Mouse (Mus musculus) neural tube, embryonic 11.5 days (tissue): Measurements from ENCODE around the gene Ccdc120. TPM values are rescaled to one million over a fixed set of nuclear protein-coding genes. Genes with fewer than 3 reads are reported as not detected.

Source experiments
- ATAC-seq: fragments of 200-750 bp; cut with Nextera tagmentation; 2 replicates; pipeline ENCODE4 v1.8.0; 2017; ENCODE audit warnings: moderate number of reproducible peaks, mild to moderate bottlenecking, moderate TSS enrichment, moderate library complexity; ENCODE audit not compliant: insufficient read depth, low FRiP score, low TSS enrichment
- DNase-seq: peaks from one replicate; pipeline ENCODE4 v3.0.0-alpha.2; 2015; ENCODE audit warnings: low spot score
- H3K27ac ChIP-seq: fragments of 300-500 bp; sonication (generic); 2 replicates; pipeline ENCODE4 v1.5.1; 2014; ENCODE audit warnings: low read depth, mild to moderate bottlenecking, low read length
- H3K27me3 ChIP-seq: fragments of 300-500 bp; sonication (generic); 2 replicates; pipeline ENCODE4 v1.6.1; 2014; ENCODE audit warnings: mild to moderate bottlenecking, low read length, mixed read lengths; ENCODE audit not compliant: control insufficient read depth, insufficient read depth
- H3K36me3 ChIP-seq: fragments of 300-500 bp; sonication (generic); 2 replicates; pipeline ENCODE4 v1.6.1; 2014; ENCODE audit warnings: mild to moderate bottlenecking, low read length, moderate library complexity, mixed read lengths; ENCODE audit not compliant: control insufficient read depth, insufficient read depth
- H3K4me1 ChIP-seq: fragments of 300-500 bp; sonication (generic); 2 replicates; pipeline ENCODE4 v1.6.1; 2014; ENCODE audit warnings: low read length, mixed read lengths; ENCODE audit not compliant: control insufficient read depth, insufficient read depth
- H3K4me2 ChIP-seq: fragments of 300-500 bp; sonication (generic); 2 replicates; pipeline ENCODE4 v1.6.1; 2014; ENCODE audit warnings: low read depth, mild to moderate bottlenecking, moderate library complexity
- H3K4me3 ChIP-seq: fragments of 300-500 bp; sonication (generic); 2 replicates; pipeline ENCODE4 v1.5.1; 2014; ENCODE audit warnings: low read depth, low read length
- H3K9ac ChIP-seq: fragments of 300-500 bp; sonication (generic); 2 replicates; pipeline ENCODE4 v1.6.1; 2014; ENCODE audit warnings: mild to moderate bottlenecking, low read length
- H3K9me3 ChIP-seq: fragments of 300-500 bp; sonication (generic); 2 replicates; pipeline ENCODE4 v1.6.1; 2016; ENCODE audit warnings: low read length; ENCODE audit not compliant: control insufficient read depth
- WGBS: fragments of 180-500 bp; shearing (Covaris S2); extraction: QIAGEN DNeasy Blood & Tissue Kit; methylation state at CpG from one replicate; pipeline ENCODE4 v1.1.7; 2014; 5-methylcytosine and 5-hydroxymethylcytosine counted together
- polyA plus RNA-seq: library from polyadenylated mRNA; unstranded; fragments of >200 nt; fragmentation: Nextera tagmentation; extraction: Ambion mirVana; gene quantifications from 2 replicates; pipeline ENCODE4 v1.2.1, GENCODE M21; 2014

Ccdc120 gene
- polyA plus RNA-seq, 1 experiment from 2014 or later = 31.8 TPM

DNA sequence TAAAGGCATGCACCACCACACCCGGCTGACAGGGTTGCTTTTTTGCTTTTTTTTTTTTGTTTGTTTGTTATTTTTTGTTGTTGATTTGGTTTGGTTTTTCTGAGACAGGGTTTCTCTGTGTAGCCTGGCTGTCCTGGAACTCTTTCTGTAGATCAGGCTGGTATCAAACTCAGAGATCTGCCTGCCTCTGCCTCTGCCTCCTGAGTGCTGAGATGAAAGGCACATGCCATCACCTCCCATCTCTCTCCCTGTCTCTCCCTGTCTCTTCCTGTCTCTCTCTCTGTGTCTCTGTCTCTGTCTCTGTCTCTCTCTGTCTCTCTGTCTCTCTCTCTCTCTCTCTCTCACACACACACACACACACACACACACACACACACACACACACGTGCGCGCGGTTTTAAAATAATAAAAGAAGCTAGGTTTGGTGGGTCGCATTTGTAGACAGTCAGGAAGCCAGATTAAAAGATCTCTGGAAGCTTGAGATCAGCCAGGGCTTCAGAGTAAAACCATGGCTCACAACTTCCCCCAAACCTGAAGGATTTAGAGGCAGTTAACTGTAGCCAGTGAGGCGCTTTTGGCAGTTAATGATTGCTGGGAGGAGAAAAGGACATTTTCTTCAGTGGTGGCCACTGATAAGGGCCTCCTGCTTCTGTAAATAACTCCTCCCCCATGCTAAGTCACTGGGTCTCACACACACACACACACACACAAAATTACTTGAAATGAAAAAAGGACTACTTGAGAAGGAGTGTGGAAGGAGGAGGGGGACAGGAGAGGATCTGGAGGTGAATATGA, 27.9 kb upstream of the Ccdc120 start:
- Histone ChIP-seq H3K9ac (no peak overlapping the region), H3K36me3 (no peaks in the 10 kb centered on the region), H3K4me3 (no peak overlapping the region), H3K4me1 (no peaks in the 10 kb centered on the region), H3K9me3 (no peaks in the 10 kb centered on the region), H3K27me3 (no peaks in the 10 kb centered on the region), H3K27ac (no peak overlapping the region), H3K4me2 (no peak overlapping the region)
- no peak for DNase-seq
- no peak for ATAC-seq
- 71% methylated on average over 7 of the region's 7 CpGs for WGBS

DNA sequence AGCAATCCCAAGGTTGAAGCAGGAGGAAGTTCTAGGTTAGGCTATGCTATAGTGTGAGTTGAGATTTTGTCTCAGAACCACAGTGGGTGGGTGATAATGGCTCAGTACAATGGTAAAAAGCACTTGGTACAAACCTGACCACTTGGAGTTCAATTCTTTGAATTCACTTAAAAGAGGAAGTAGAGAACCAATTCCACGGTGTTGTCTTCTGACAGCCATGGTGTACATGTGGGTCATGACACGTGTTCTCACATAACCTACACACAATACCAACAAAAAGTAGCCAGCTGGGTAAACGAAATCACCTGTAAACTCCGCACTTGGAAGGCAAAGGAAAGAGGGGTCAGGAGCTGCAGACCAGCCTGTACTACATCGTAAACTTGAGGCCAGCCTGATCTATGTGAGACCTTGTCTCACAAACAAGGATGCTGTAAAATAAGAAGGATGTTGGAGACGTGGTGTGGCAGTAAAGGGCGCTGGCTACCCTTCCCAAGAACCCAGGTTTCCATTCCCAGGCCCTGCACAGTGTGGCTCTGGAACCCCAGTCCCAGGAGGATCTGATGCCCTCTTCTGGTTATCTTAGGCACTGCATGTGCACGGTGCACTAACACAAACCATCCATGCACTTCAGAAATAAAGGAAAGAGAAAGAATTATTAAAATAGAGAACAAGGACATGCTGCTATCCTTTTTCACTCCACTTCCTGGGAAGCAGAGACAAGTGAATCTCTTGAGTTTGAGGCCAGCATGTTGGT, 25.8 kb upstream of the Ccdc120 start:
- Histone ChIP-seq H3K9me3 (no peaks in the 10 kb centered on the region), H3K4me1 (no peaks in the 10 kb centered on the region), H3K4me2 (no peak overlapping the region), H3K4me3 (no peak overlapping the region), H3K9ac (no peak overlapping the region), H3K36me3 (no peaks in the 10 kb centered on the region), H3K27me3 (no peaks in the 10 kb centered on the region), H3K27ac (no peak overlapping the region)
- peak; percentile 47 for DNase-seq
- 0 out of 2 replicates have a peak, but pooled peaks have one; percentile 58 for ATAC-seq
- WGBS = 49% methylated on average over 8 of the region's 8 CpGs

DNA sequence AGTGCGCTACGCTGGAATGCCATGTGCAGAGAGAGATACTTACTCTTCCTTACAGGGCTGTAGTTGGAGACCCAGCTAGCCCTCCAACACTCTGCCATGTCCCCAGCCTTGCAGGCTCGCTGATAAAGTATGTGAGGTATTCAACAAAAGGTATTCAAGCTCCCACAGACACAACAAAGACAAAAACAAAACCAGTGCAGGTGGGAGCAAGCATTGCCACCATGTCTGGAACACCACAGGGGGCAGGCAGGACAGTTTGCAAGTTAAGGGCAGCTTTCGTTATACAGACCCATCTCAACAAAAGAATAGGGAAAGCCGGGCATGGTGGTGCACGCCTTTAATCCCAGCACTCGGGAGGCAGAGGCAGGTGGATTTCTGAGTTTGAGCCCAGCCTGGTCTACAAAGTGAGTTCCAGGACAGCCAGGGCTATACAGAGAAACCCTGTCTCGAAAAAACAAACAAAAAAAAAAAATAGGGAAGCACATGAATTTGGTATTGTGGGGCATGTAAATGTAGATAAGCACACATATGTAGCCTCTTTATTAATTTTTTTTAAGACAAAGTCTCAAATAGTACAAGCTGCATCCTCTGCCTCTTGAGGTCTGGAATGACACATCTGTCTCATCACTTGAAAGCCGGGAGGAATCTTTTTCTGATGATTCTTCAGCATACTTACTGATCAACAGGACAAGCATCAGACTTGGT, 24.9 kb upstream of the Ccdc120 start:
- ATAC-seq = no peak
- Histone ChIP-seq H3K27ac (no peak overlapping the region), H3K4me2 (no peak overlapping the region), H3K4me1 (no peaks in the 10 kb centered on the region), H3K27me3 (no peaks in the 10 kb centered on the region), H3K36me3 (no peaks in the 10 kb centered on the region), H3K4me3 (no peak overlapping the region), H3K9ac (no peak overlapping the region), H3K9me3 (no peaks in the 10 kb centered on the region)
- no peak for DNase-seq
- 80% methylated on average over 9 of the region's 9 CpGs for WGBS

DNA sequence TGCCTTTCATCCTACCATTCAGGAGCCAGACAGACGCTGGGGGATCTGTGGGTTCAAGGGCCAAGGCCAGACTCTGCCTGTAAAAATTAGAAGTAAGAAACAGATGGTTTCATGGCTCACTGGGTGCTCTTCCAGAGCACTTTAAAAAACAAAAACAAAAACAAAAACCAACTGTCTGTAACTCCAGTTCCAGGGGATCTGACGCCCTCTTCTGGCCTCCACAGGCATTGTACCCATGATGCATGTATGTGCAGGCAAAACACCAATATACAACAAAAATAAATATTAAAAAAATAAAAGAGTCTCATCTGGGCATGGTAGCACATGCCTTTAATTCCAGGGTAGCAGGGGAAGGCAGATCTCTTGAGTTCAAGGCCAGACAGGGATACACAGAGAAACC, 22.1 kb upstream of the Ccdc120 start:
- no peak for ATAC-seq
- H3K4me3 ChIP-seq = no peak overlapping the region
- H3K27ac ChIP-seq = no peak overlapping the region

DNA sequence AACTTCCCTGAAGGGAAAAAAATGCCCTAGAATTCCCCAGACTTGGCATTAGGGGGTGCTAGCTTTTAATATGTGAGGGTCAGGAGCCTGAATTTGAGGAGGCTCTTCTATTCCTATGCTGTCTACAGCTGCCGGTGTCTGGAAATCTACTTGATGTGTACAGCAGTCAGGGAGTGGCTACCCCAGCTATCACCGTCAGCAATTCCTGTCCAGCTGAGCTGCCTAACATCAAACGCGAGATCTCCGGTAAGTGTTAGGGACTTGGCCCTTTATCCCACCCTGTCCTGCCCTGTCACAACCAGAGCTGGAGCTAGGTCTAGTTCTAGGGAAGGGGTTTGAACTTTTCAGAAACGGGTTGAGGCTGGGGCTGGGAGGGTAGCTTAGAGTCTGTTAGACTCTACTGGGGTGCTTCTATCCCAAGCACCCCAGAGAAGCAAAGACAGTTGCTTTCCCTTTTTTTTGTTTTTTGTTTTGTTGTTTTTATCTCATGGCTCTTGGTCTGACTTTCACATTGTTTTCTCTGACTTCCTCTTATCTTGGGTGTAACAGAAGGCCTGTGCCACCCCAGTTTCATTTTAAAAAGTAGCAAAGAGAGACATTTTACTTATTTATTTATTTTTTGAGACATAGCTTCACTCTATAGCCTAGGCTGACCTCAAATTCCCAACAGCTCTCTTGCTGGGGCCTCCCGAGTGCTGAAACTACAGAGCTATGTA, 18.8 kb upstream of the Ccdc120 start:
- no peak overlapping the region for H3K4me3 ChIP-seq
- no peak overlapping the region for H3K4me2 ChIP-seq
- DNase-seq = no peak
- 89% methylated on average over 7 of the region's 7 CpGs for WGBS
- H3K9ac ChIP-seq = no peak overlapping the region
- no peak for ATAC-seq
- 0 out of 2 replicates have a peak, but pooled peaks cover 3% of the 10 kb centered on the region for H3K36me3 ChIP-seq
- H3K9me3 ChIP-seq = no peaks in the 10 kb centered on the region
- no peaks in the 10 kb centered on the region for H3K4me1 ChIP-seq
- no peaks in the 10 kb centered on the region for H3K27me3 ChIP-seq
- no peak overlapping the region for H3K27ac ChIP-seq

More for the DNA sequence above, 22.1 kb upstream of the Ccdc120 start:
- Histone ChIP-seq H3K27me3 (no peaks in the 10 kb centered on the region), H3K4me1 (no peaks in the 10 kb centered on the region), H3K9ac (no peak overlapping the region), H3K4me2 (no peak overlapping the region), H3K9me3 (no peaks in the 10 kb centered on the region), H3K36me3 (0 out of 2 replicates have a peak, but pooled peaks cover 3% of the 10 kb centered on the region)
- WGBS = 58% methylated on average over 2 of the region's 2 CpGs
- DNase-seq = no peak

DNA sequence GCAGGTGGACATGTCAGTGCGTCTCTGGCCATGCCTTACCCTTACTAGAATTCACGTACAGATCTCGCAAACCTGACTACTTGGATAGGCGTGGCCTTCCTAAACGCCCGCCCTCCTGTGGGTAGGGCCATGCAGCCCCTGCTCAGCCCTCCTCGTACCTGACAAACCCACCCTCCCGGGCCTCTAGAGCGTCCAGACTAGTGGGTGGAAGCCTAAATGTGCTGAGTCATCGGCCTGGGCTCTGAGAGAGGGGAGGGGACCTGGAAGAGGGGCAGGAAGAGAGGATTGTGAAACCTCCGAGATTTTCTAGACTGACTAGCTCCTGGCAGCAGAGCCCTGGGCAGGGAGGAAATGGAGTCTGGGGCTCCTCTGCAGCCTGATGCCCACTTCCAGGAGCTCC, 15.1 kb upstream of the Ccdc120 start:
- peak overlapping the region; percentile 65 for H3K4me2 ChIP-seq
- 20% methylated on average over 11 of the region's 11 CpGs for WGBS
- no peak for ATAC-seq
- peak; percentile 23 for DNase-seq
- no peaks in the 10 kb centered on the region; the same call in 1 of the 2 replicates for H3K4me1 ChIP-seq
- H3K27ac ChIP-seq = no peak overlapping the region
- no peak overlapping the region for H3K9ac ChIP-seq
- no peaks in the 10 kb centered on the region for H3K27me3 ChIP-seq
- H3K9me3 ChIP-seq = no peaks in the 10 kb centered on the region
- 0 out of 2 replicates have a peak overlapping the region, but pooled peaks have one; percentile 63 for H3K4me3 ChIP-seq
- H3K36me3 ChIP-seq = 0 out of 2 replicates have a peak, but pooled peaks cover 3% of the 10 kb centered on the region

DNA sequence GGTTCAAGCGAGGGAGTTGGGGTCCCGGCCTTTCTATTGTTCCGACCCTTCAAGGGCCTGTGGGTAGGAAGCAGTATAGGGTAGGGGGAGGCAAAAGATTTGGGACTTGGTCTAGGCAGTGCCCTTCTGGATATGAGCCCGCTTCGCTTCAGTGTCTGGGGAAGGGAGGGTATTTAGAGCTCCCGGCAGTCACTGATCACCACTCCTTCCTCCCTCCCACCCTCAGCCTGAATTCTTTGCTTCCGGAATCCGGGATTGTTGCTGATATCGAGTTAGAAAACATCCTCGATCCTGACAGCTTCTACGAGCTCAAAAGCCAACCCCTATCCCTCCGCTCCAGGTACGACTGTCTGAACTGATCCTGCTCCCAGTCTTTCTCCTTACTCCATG, 14.6 kb upstream of the Ccdc120 start:
- H3K4me1 ChIP-seq = no peaks in the 10 kb centered on the region; the same call in 1 of the 2 replicates
- no peak overlapping the region for H3K27ac ChIP-seq
- no peaks in the 10 kb centered on the region for H3K9me3 ChIP-seq
- 24% methylated on average over 11 of the region's 13 CpGs for WGBS
- H3K36me3 ChIP-seq = 0 out of 2 replicates have a peak, but pooled peaks cover 3% of the 10 kb centered on the region
- no peak for DNase-seq
- peak overlapping the region; percentile 65 for H3K4me2 ChIP-seq
- no peak overlapping the region for H3K9ac ChIP-seq
- peak overlapping the region; percentile 63; the same call in 1 of the 2 replicates for H3K4me3 ChIP-seq
- no peaks in the 10 kb centered on the region for H3K27me3 ChIP-seq
- ATAC-seq = no peak

DNA sequence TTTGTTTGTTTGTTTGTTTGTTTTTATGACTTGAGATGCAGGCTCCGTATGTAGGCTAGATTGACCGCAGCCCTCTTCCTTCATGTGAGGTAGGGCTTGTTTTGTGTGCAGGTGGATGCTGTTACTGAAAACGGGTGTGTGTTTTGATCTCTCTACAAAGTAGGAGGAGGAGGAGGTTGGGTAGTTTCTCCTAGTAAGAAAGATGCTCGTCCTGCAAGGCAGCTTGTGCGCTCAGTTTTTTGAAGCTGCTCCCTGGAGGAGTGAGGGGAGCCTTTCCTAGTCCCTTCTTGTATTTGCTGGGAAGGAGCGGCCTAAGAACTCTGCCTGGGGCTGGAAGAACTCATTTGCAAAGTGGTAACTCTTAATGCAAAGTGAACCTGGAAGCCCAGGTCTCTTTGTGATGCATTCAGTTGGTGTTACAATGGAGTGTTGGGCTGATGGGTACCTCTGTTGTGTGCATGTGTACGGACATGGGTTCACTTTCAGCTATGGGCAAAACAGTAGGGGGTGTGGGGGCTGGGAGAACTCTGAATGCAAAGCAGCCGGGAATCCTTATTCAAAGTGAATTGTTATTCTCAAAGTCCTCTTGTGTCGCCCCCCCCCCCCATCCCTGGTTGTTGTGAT, 14.1 kb upstream of the Ccdc120 start:
- no peaks in the 10 kb centered on the region for H3K9me3 ChIP-seq
- 0 out of 2 replicates have a peak, but pooled peaks cover 3% of the 10 kb centered on the region for H3K36me3 ChIP-seq
- H3K4me2 ChIP-seq = peak overlapping the region; percentile 65
- DNase-seq (no peak), ATAC-seq (no peak)
- H3K9ac ChIP-seq = no peak overlapping the region
- 18% methylated on average over 9 of the region's 9 CpGs for WGBS
- H3K27ac ChIP-seq = no peak overlapping the region
- H3K4me1 ChIP-seq = no peaks in the 10 kb centered on the region; the same call in 1 of the 2 replicates
- H3K4me3 ChIP-seq = peak overlapping the region; percentile 63
- H3K27me3 ChIP-seq = no peaks in the 10 kb centered on the region
